Mouse (Mus musculus) layer of hippocampus, adult 11-12 months (tissue): ENCODE results near the gene Gpsm1.
"Not testable (repeated sequence)": the region's sequence is repeated elsewhere in the genome, so short reads cannot be mapped to it uniquely, and the experiment has no call there.

Experiments
- DNase-seq: peaks from one replicate; pipeline ENCODE4 v3.0.0; 2022; ENCODE audit warnings: low spot score

Gene Gpsm1

DNA sequence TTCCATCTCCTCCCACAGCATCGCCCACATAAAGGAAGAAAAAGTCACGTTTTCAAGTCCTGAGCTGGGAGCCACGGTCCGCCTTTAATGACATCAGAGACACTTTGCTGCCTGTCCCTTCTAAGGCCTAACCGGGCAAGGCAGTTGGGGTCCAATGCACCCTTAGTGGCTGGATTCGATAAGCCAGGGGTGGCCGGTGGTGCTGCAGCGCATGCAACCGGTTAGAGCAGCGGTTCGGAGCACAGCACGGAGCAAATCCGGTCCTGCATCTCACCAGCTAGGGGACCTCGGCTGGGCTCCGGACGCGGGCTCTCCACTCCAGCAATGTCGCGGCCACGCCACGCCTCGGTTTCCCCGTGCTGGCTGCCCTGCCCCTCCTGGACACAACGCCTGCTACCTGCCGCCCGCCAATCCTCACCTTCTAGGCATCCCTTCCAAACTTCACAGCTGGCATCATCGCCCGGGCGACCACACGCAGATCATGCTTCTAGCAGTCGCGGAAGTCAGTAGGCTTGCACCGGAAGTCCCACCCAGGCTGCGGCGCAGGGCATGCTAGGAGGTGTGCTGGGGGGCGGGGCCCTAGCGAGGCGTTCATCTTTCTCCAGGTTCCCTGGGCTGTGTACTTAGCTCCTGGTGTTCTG lies 64.9 kb downstream of the Gpsm1 start, which contains the start of gene Snapc4:
Gene Snapc4, minus strand, starts transcription at position 523 of the 641 bp plus-strand sequence.
- peak; percentile 83 for DNase-seq

GRCm38 (mm10) chr2:26380871-26381270 lies 65.6 kb downstream of the Gpsm1 start:
- not testable (repeated sequence) for DNase-seq

DNA sequence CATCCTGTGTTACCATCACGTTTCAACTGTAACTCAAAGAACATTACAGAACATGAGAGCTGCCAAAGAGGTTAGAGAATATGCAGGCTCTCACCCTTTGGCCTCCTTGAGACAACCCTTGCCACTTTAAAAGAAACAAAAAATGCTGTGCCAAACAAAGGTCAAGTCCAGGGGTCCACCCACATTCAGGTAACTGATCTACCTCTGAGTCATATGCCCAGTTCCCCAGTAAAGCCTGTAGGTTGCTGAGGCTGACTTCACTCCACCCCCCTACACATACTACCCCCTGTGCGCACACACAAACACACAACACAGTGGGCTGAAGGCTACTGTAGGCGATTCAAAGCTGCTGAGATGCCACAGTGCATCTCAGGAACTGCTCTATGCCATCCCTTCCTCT lies 72.4 kb downstream of the Gpsm1 start:
- DNase-seq, result no peak

DNA sequence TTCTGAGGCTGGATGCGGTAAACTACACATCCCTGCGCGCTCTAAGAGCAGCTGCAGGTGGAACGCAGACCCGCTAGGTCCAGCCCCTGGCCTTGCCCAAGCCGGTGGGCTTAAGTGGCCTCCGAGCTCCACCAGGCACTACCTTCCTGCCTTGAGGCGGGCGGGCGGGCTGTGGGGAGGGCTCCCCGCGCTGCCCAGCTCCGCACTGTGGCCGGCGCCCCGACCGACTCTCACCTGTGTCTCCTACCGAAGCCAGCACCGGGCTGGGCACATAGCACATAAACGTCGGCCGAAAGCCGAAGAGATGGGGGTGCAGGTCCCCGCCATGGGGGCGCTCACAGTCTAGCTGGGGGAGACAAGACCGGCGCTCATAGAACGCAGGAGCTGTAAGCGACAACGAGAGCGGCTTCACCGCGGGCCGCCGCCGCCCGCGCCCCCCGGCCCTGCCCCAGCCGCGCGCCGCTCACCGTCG lies 73.4 kb downstream of the Gpsm1 start:
- no peak for DNase-seq

DNA sequence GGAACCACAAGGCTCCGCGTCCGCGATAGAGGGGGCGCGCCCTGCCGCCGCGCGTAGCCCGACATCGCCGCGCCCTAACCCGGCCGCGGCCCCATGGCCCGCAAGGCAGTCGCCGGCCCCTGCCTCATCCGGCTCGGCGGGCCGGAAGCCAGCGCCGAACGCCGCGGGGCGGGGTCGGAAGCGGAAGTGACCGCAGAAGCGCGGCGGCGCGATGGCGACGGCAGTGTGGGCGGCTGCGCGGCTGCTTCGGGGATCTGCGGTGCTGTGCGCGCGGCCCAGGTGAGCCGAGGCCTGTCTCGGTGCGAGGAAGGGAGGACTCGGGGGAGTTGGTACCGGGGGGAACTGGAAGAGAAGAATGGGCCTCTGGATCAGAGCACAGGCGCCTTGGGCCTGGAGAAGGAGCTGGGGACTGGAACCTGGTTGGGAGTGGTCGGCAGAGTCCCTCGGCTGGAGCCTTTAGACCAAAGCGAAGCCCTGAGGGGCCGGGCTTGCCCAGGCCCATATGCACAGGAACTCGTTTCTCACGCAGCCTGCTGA lies 73.9 kb downstream of the Gpsm1 start, which contains the start of the genes Entr1 and Pmpca:
Gene Entr1, minus strand, starts transcription at position 163 of the 537 bp plus-strand sequence.
Gene Pmpca, plus strand, starts transcription at position 186 of the 537 bp plus-strand sequence.
- DNase-seq, result peak; percentile 80

GRCm38 (mm10) chr2:26390954-26391353 lies 75.6 kb downstream of the Gpsm1 start:
- no peak for DNase-seq

- DNase-seq, result no peak
These were observed 76.3 kb downstream of the Gpsm1 start for GRCm38 (mm10) chr2:26391617-26392016.
